Mouse (Mus musculus): ENCODE data around the gene Tbc1d7. TPM values are rescaled to one million over a fixed set of nuclear protein-coding genes. Genes with fewer than 3 reads are reported as not detected.
A peak's percentile ranks its signal among the peaks of the same experiment; 100 is the strongest.

The Tbc1d7 gene
- total and polyA plus RNA-seq, 2 experiments from 2014 or later, result 39.9 to 86.6 TPM

DNA sequence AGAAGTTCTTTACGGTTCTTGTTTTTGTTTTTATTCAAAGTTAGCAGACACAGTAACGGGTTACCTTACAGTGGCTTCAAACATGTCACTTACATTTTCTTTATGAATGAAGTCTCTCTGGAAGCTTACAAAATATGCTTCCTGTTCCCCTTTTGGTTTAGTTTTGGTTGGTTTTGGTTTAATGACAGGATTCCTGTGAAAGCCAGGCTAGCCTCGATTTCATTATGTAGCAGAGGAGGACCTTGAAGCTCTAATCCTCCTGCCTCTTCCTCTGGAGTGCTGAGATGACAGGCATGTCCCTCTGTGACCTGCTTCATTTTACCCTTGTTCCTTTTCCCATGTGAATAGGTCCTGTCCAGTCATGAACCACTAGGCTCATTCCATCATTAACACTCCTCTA, 58.6 kb downstream of the Tbc1d7 start:
- Histone ChIP-seq H3K9ac (replicated peaks; ENCODE audit: low read length) (no peak overlapping the region), H3K4me1 (ENCODE audit: insufficient read depth, low read length) (no peaks in the 10 kb centered on the region), H3K4me2 (ENCODE audit: low read depth, low read length) (no peak overlapping the region), H3K9me3 (ENCODE audit: low read length) (no peaks in the 10 kb centered on the region), H3K27ac (peak overlapping the region; percentile 45; the same call in 1 of the 2 replicates), H3K4me3 (ENCODE audit: low read length) (no peak overlapping the region), H3K36me3 (ENCODE audit: insufficient read depth, low read length) (no peaks in the 10 kb centered on the region), H3K27me3 (ENCODE audit: insufficient read depth, low read length) (no peaks in the 10 kb centered on the region)
- DNase-seq (ENCODE audit: low spot score) (no peak), ATAC-seq (no peak)
- whole genome bisulfite sequencing, result 65% methylated on average over 3 of the region's 3 CpGs
- TF ChIP-seq CTCF (IDR thresholded peaks at IDR 0.05; ENCODE audit: low read depth), result no peak

GRCm38 (mm10) chr13:43112280-43112679, 59.0 kb downstream of the Tbc1d7 start:
- TF ChIP-seq CTCF (IDR thresholded peaks at IDR 0.05; ENCODE audit: low read depth), result no peak
- peak overlapping the region; percentile 56; the same call in 1 of the 2 replicates for H3K27ac ChIP-seq
- DNase-seq (ENCODE audit: low spot score) (peak; percentile 88), ATAC-seq (peak; percentile 90)
- H3K9me3 ChIP-seq (ENCODE audit: low read length), result no peaks in the 10 kb centered on the region
- no peaks in the 10 kb centered on the region for H3K27me3 ChIP-seq (ENCODE audit: insufficient read depth, low read length)
- no peaks in the 10 kb centered on the region for H3K4me1 ChIP-seq (ENCODE audit: insufficient read depth, low read length)
- 0 out of 2 replicates have a peak overlapping the region, but pooled peaks have one; percentile 11 for H3K4me2 ChIP-seq (ENCODE audit: low read depth, low read length)
- H3K36me3 ChIP-seq (ENCODE audit: insufficient read depth, low read length), result no peaks in the 10 kb centered on the region
- no peak overlapping the region for H3K9ac ChIP-seq (replicated peaks; ENCODE audit: low read length)
- 50% methylated on average over 7 of the region's 7 CpGs for WGBS
- H3K4me3 ChIP-seq (ENCODE audit: low read length), result no peak overlapping the region

GRCm38 (mm10) chr13:43104496-43104895, 66.8 kb downstream of the Tbc1d7 start:
- no peaks in the 10 kb centered on the region for H3K9me3 ChIP-seq (ENCODE audit: low read length)
- H3K27ac ChIP-seq, result no peak overlapping the region
- peak; percentile 35; the same call in 1 of the 2 replicates for TF ChIP-seq CTCF (IDR thresholded peaks at IDR 0.05; ENCODE audit: low read depth)
- H3K36me3 ChIP-seq (ENCODE audit: insufficient read depth, low read length), result no peaks in the 10 kb centered on the region
- no peak overlapping the region for H3K4me3 ChIP-seq (ENCODE audit: low read length)
- DNase-seq (ENCODE audit: low spot score) (no peak), ATAC-seq (no peak)
- H3K4me2 ChIP-seq (ENCODE audit: low read depth, low read length), result no peak overlapping the region
- no peaks in the 10 kb centered on the region for H3K4me1 ChIP-seq (ENCODE audit: insufficient read depth, low read length)
- no peak overlapping the region for H3K9ac ChIP-seq (replicated peaks; ENCODE audit: low read length)
- H3K27me3 ChIP-seq (ENCODE audit: insufficient read depth, low read length), result no peaks in the 10 kb centered on the region
- WGBS, result 94% methylated on average over 9 of the region's 9 CpGs

GRCm38 (mm10) chr13:43102943-43103342, 68.4 kb downstream of the Tbc1d7 start:
- DNase-seq (ENCODE audit: low spot score), result no peak
- H3K36me3 ChIP-seq (ENCODE audit: insufficient read depth, low read length), result no peaks in the 10 kb centered on the region
- no peak overlapping the region for H3K9ac ChIP-seq (replicated peaks; ENCODE audit: low read length)
- no peak for ATAC-seq
- H3K27me3 ChIP-seq (ENCODE audit: insufficient read depth, low read length), result no peaks in the 10 kb centered on the region
- H3K4me3 ChIP-seq (ENCODE audit: low read length), result no peak overlapping the region
- H3K9me3 ChIP-seq (ENCODE audit: low read length), result no peaks in the 10 kb centered on the region
- TF ChIP-seq CTCF (IDR thresholded peaks at IDR 0.05; ENCODE audit: low read depth), result no peak
- H3K27ac ChIP-seq, result no peak overlapping the region
- 82% methylated on average over 7 of the region's 7 CpGs for WGBS
- H3K4me2 ChIP-seq (ENCODE audit: low read depth, low read length), result no peak overlapping the region
- H3K4me1 ChIP-seq (ENCODE audit: insufficient read depth, low read length), result no peaks in the 10 kb centered on the region

Other genes with a start within 250 kb of the Tbc1d7 start
- 26.3 and 26.9 TPM in 2 replicates for gene Gfod1, start 132.7 kb upstream of the Tbc1d7 start, total RNA-seq (2014; rRNA removed)
- gene Gfod1, start 132.7 kb upstream of the Tbc1d7 start, polyA plus RNA-seq (2015; fragmentation: Nextera tagmentation; extraction: Ambion mirVana), result 2.6 and 2.7 TPM in 2 replicates
- 15.7 and 25.2 TPM in 2 replicates for gene Sirt5, start 194.0 kb upstream of the Tbc1d7 start, total RNA-seq (2014; rRNA removed)
- gene Sirt5, start 194.0 kb upstream of the Tbc1d7 start, polyA plus RNA-seq (2015; fragmentation: Nextera tagmentation; extraction: Ambion mirVana), result 22.9 and 23.7 TPM in 2 replicates
- gene Nol7, start 226.9 kb upstream of the Tbc1d7 start, total RNA-seq (2014; rRNA removed), result 17.9 and 34.6 TPM in 2 replicates
- 183 and 197 TPM in 2 replicates for gene Nol7, start 226.9 kb upstream of the Tbc1d7 start, polyA plus RNA-seq (2015; fragmentation: Nextera tagmentation; extraction: Ambion mirVana)